11 mouse cellular contexts compared by ENCODE assay signal in the genomic region with DNA sequence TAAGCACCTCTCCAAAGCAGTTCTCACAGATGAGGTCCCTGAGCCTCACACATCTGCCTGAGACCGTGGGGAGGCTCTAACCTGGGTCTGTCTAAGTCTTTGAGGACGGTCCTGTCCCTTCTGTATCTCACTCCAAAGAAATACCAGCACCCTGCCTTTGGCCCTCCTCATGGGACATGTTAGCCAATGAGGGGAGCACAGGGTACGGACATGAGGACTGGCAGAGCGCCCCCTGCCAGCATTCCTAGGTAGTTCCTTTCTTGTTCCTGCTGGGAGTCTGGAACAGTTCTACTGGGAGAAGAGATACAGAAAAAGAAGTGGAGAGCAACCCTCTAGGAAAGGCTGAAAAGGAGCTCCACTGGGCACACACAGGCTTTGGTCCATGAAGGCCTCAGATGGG.
DNase-seq lines count a peak whose midpoint lies in the region; ATAC-seq and TF ChIP-seq lines count a peak whose summit lies in the region.
"Had no signal": no experiment of that assay in that cellular context is flagged by ENCODE, and none has a peak within 500 bp of the region (broad histone marks: within the 10 kb centered on the region; RNA-seq: fewer than 3 reads in every experiment).

No protein-coding gene starts in this region.

- no peak overlapping the region for H3K9ac ChIP-seq in hindbrain, embryonic 12.5 days
- no peak overlapping the region for H3K9ac ChIP-seq in hindbrain, embryonic 14.5 days
- no peak overlapping the region for H3K9ac ChIP-seq in liver, postnatal 0 days (replicated peaks)
- no peak overlapping the region for H3K9ac ChIP-seq in ES-Bruce4 (ENCODE audit: low read depth, poor library complexity, severe bottlenecking)

- peak; percentile 46 for TF ChIP-seq CTCF in liver, postnatal 0 days (IDR thresholded peaks at IDR 0.05; ENCODE audit: low read depth)
- peak; percentile 78 for TF ChIP-seq CTCF in ES-Bruce4 (IDR thresholded peaks at IDR 0.05; ENCODE audit: low read depth, low read length)

- ATAC-seq in hindbrain, embryonic 12.5 days (ENCODE audit: low FRiP score): no peak
- no peak for ATAC-seq in hindbrain, embryonic 14.5 days (ENCODE audit: low FRiP score)
- ATAC-seq in liver, postnatal 0 days: no peak
- ATAC-seq: forebrain, embryonic 14.5 days had no signal

- H3K9me3 ChIP-seq in hindbrain, embryonic 12.5 days (replicated peaks): no peaks in the 10 kb centered on the region
- H3K9me3 ChIP-seq in hindbrain, embryonic 14.5 days (ENCODE audit: control insufficient read depth, low read length): no peaks in the 10 kb centered on the region
- H3K9me3 ChIP-seq in liver, postnatal 0 days (ENCODE audit: low read length): no peaks in the 10 kb centered on the region
- H3K9me3 ChIP-seq in ES-Bruce4 (replicated peaks; ENCODE audit: control insufficient read depth, insufficient read depth, low read length, poor library complexity, severe bottlenecking): no peaks in the 10 kb centered on the region
- H3K9me3 ChIP-seq: limb, embryonic 10.5 days had no signal

- no peak overlapping the region for H3K4me2 ChIP-seq in hindbrain, embryonic 12.5 days (replicated peaks)
- no peak overlapping the region for H3K4me2 ChIP-seq in hindbrain, embryonic 14.5 days (replicated peaks)
- no peak overlapping the region for H3K4me2 ChIP-seq in liver, postnatal 0 days (ENCODE audit: low read depth, low read length)

- WGBS in hindbrain, embryonic 12.5 days: 60% methylated on average over 4 of the region's 4 CpGs
- WGBS in hindbrain, embryonic 14.5 days: 63% methylated on average over 4 of the region's 4 CpGs
- WGBS in liver, postnatal 0 days (ENCODE audit: insufficient replicate concordance): 56% methylated on average over 4 of the region's 4 CpGs

- DNase-seq in hindbrain, embryonic 14.5 days (ENCODE audit: low spot score): no peak
- DNase-seq in liver, postnatal 0 days: no peak
- DNase-seq in liver (no peak), ZHBTc4 (ENCODE audit: low read depth, low spot score) (peak; percentile 83)
- DNase-seq in spleen, adult 12 weeks (ENCODE audit: low spot score): no peak
- no peak for DNase-seq in right cerebral cortex, postnatal 25 days
- DNase-seq: thymus, postnatal 36 days had no signal

- H3K27me3 ChIP-seq in hindbrain, embryonic 12.5 days: no peaks in the 10 kb centered on the region
- H3K27me3 ChIP-seq in hindbrain, embryonic 14.5 days (ENCODE audit: control insufficient read depth, insufficient read depth, low read length): no peaks in the 10 kb centered on the region
- H3K27me3 ChIP-seq in liver, postnatal 0 days (ENCODE audit: insufficient read depth, low read length): no peaks in the 10 kb centered on the region
- H3K27me3 ChIP-seq in ES-Bruce4 (ENCODE audit: control insufficient read depth, insufficient read depth, low read length, poor library complexity, severe bottlenecking): no peaks in the 10 kb centered on the region

- peak overlapping the region; percentile 49; the same call in 1 of the 2 replicates for H3K27ac ChIP-seq in hindbrain, embryonic 12.5 days
- H3K27ac ChIP-seq in hindbrain, embryonic 14.5 days: no peak overlapping the region
- H3K27ac ChIP-seq in liver, postnatal 0 days (ENCODE audit: low read depth): no peak overlapping the region
- no peak overlapping the region for H3K27ac ChIP-seq in ES-Bruce4 (ENCODE audit: insufficient read depth, low read length)
- H3K27ac ChIP-seq: limb, embryonic 10.5 days had no signal

- TF ChIP-seq POLR2A in ES-Bruce4 (IDR thresholded peaks at IDR 0.05; ENCODE audit: insufficient read depth, low read length): no peak

- H3K36me3 ChIP-seq in hindbrain, embryonic 12.5 days: no peaks in the 10 kb centered on the region
- no peaks in the 10 kb centered on the region for H3K36me3 ChIP-seq in hindbrain, embryonic 14.5 days (replicated peaks; ENCODE audit: control insufficient read depth, insufficient read depth)
- H3K36me3 ChIP-seq in liver, postnatal 0 days (replicated peaks; ENCODE audit: insufficient read depth, low read length): no peaks in the 10 kb centered on the region
- no peaks in the 10 kb centered on the region for H3K36me3 ChIP-seq in ES-Bruce4 (ENCODE audit: control insufficient read depth, insufficient read depth, low read length, poor library complexity, severe bottlenecking)

- no peak overlapping the region for H3K4me3 ChIP-seq in hindbrain, embryonic 12.5 days
- no peak overlapping the region for H3K4me3 ChIP-seq in hindbrain, embryonic 14.5 days (replicated peaks; ENCODE audit: low read length)
- H3K4me3 ChIP-seq in liver, postnatal 0 days (ENCODE audit: low read depth, low read length): no peak overlapping the region
- no peak overlapping the region for H3K4me3 ChIP-seq in ES-Bruce4 (ENCODE audit: low read depth, low read length)
- H3K4me3 ChIP-seq: limb, embryonic 10.5 days had no signal

- no peak for TF ChIP-seq EP300 in liver, postnatal 0 days (IDR thresholded peaks at IDR 0.05; ENCODE audit: low read depth)
- TF ChIP-seq EP300 in ES-Bruce4 (IDR thresholded peaks at IDR 0.05; ENCODE audit: insufficient read depth, low read depth, low read length): no peak

- H3K4me1 ChIP-seq in hindbrain, embryonic 12.5 days: peaks cover 44% of the 10 kb centered on the region
- H3K4me1 ChIP-seq in hindbrain, embryonic 14.5 days (replicated peaks; ENCODE audit: control insufficient read depth, insufficient read depth, low read length): peaks cover 36% of the 10 kb centered on the region
- peaks cover 5% of the 10 kb centered on the region; the same call in 1 of the 2 replicates for H3K4me1 ChIP-seq in liver, postnatal 0 days (ENCODE audit: insufficient read depth)
- H3K4me1 ChIP-seq in ES-Bruce4 (ENCODE audit: control insufficient read depth, insufficient read depth, low read length): no peaks in the 10 kb centered on the region
